Mouse (Mus musculus) embryonic facial prominence, embryonic 11.5 days (tissue): ENCODE data around the gene Unc45b. TPM values are rescaled to one million over a fixed set of nuclear protein-coding genes. Genes with fewer than 3 reads are reported as not detected.

Source experiments
- ATAC-seq: fragments of 200-750 bp; cut with Nextera tagmentation; replicated peaks from 2 replicates; pipeline ENCODE4 v1.8.0; 2017; ENCODE audit warnings: low read depth; ENCODE audit not compliant: insufficient number of reproducible peaks, low FRiP score, low TSS enrichment
- DNase-seq: peaks from one replicate; pipeline ENCODE4 v3.0.0-alpha.2; 2015; ENCODE audit warnings: low spot score
- H3K27ac ChIP-seq: fragments of 300-500 bp; sonication (generic); replicated peaks from 2 replicates; pipeline ENCODE4 v1.5.1; 2014; ENCODE audit warnings: mild to moderate bottlenecking, low read depth, low read length, control low read depth
- H3K27me3 ChIP-seq: fragments of 300-500 bp; sonication (generic); 2 replicates; pipeline ENCODE4 v1.6.1; 2014; ENCODE audit warnings: mild to moderate bottlenecking, low read length, moderate library complexity, mixed read lengths; ENCODE audit not compliant: control insufficient read depth, insufficient read depth
- H3K36me3 ChIP-seq: fragments of 300-500 bp; sonication (generic); replicated peaks from 2 replicates; pipeline ENCODE4 v1.6.1; 2014; ENCODE audit warnings: low read depth, mild to moderate bottlenecking, low read length, moderate library complexity, mixed read lengths; ENCODE audit not compliant: control insufficient read depth, insufficient read depth
- H3K4me1 ChIP-seq: fragments of 300-500 bp; sonication (generic); 2 replicates; pipeline ENCODE4 v1.6.1; 2014; ENCODE audit warnings: low read length, mixed read lengths; ENCODE audit not compliant: control insufficient read depth, insufficient read depth
- H3K4me2 ChIP-seq: fragments of 300-500 bp; sonication (generic); 2 replicates; pipeline ENCODE4 v1.6.1; 2014; ENCODE audit warnings: low read depth, mild to moderate bottlenecking, control low read depth, low read length, moderate library complexity
- H3K4me3 ChIP-seq: fragments of 300-500 bp; sonication (generic); 2 replicates; pipeline ENCODE4 v1.5.1; 2014; ENCODE audit warnings: low read depth, low read length, control low read depth
- H3K9ac ChIP-seq: fragments of 300-500 bp; sonication (generic); replicated peaks from 2 replicates; pipeline ENCODE4 v1.6.1; 2014; ENCODE audit warnings: mild to moderate bottlenecking, control low read depth, low read length
- H3K9me3 ChIP-seq: fragments of 300-500 bp; sonication (generic); replicated peaks from 2 replicates; pipeline ENCODE4 v1.6.1; 2016; ENCODE audit warnings: mild to moderate bottlenecking, low read length, inconsistent platforms, mixed read lengths; ENCODE audit not compliant: control insufficient read depth
- WGBS: fragments of 180-500 bp; shearing (Covaris S2); extraction: QIAGEN DNeasy Blood & Tissue Kit; methylation state at CpG from one replicate; pipeline ENCODE4 v1.1.7; 2014; 5-methylcytosine and 5-hydroxymethylcytosine counted together
- polyA plus RNA-seq: library from polyadenylated mRNA; unstranded; fragments of >200 nt; fragmentation: Nextera tagmentation; extraction: Ambion mirVana; gene quantifications from 2 replicates; pipeline ENCODE4 v1.2.1, GENCODE M21; 2014

Gene Unc45b
- polyA plus RNA-seq, 1 experiment from 2014 or later: 2.6 TPM

DNA sequence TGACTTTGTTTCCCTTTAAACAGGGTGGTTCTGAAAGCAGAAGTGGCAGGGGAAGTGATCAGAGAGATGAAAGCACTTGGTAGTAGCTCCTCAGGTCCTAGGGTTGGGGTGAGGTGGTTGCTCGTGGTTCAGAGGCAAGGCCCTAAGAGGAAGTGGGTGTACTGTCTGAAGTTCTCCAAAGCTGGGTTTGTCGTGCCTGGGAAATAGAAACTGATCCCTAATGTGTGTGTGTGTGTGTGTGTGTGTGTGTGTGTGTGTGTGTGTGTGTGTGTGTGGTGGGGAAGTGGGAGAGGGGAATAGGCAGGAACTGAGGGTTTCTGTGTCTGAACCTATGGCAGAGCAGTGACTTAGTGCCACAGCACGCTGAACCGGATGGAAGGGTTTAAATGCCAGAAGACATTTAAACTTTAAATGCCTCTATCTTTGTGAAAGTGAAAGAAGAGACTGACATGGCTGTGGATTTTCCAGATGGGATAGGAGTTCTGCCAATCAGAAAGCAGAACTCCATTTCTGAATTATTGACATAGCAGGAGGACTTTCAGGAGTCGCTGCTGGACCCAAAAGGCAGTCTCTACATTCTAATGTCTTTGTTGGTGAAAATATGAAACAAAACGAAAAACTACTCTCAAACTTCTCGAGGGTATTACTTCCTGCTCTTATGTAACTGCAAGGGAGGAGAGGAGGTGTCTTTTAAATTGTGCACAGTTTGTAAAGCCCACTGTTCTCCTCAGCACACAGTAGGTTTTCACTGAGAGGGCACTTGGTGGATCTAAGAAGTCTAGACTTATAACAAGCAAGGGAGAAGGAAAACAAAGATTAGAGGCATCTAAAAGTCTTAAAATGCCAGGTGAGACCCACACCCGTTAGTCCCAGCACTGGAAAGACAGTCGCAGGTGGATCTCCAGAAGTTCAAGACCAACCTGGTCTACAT is 42.5 kb downstream of the Unc45b start:
- Histone ChIP-seq H3K27me3 (peaks cover 28% of the 10 kb centered on the region), H3K9me3 (no peaks in the 10 kb centered on the region), H3K4me3 (no peak overlapping the region), H3K4me2 (no peak overlapping the region), H3K36me3 (no peaks in the 10 kb centered on the region), H3K9ac (no peak overlapping the region), H3K4me1 (0 out of 2 replicates have a peak, but pooled peaks cover 2% of the 10 kb centered on the region), H3K27ac (no peak overlapping the region)
- ATAC-seq (no peak), DNase-seq (no peak)
- 69% methylated on average over 9 of the region's 9 CpGs for WGBS

DNA sequence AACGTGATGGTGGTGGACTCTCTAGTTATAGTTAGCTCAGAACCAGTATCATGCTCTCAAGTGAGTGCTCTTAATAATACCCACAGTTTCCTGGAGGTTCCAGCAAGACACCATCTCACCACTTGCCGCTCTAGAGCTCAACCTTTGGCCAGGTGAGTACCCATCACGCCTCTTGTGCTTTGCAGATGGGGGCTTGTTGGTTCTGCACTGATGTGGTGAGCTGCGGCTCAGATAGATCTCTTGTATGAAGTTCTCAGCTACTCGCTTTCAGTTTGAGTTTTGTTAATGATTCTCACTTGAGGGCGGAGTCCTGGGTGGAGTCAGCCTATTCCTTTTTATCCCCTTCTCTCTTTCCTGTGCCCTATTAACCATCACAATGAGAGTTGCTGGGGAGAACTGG is 44.3 kb downstream of the Unc45b start:
- Histone ChIP-seq H3K27me3 (peaks cover 28% of the 10 kb centered on the region), H3K4me1 (0 out of 2 replicates have a peak, but pooled peaks cover 2% of the 10 kb centered on the region), H3K9me3 (no peaks in the 10 kb centered on the region), H3K4me3 (no peak overlapping the region), H3K36me3 (no peaks in the 10 kb centered on the region), H3K4me2 (no peak overlapping the region), H3K27ac (no peak overlapping the region), H3K9ac (no peak overlapping the region)
- 77% methylated on average over 6 of the region's 6 CpGs for WGBS
- DNase-seq (no peak), ATAC-seq (no peak)

DNA sequence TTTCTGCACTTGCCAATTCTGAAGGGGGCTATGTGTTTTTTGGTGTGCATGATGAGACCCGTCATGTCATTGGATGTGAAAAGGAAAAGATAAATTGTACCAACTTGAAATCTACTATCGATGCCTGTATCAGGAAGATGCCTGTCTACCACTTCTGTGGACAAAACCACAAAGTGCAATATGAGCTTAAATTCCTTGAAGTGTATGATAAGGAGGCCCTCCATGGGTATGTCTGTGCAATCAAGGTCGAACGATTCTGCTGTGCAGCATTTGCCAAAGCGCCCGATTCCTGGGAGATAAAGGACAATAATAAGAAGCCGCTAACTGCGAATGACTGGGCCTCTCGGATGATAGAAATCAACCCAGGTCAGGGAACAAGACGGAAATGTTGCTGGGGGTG is 46.6 kb downstream of the Unc45b start:
- no peaks in the 10 kb centered on the region for H3K9me3 ChIP-seq
- 85% methylated on average over 10 of the region's 10 CpGs for WGBS
- no peak overlapping the region for H3K27ac ChIP-seq
- no peak overlapping the region for H3K4me3 ChIP-seq
- no peaks in the 10 kb centered on the region for H3K36me3 ChIP-seq
- H3K4me2 ChIP-seq: no peak overlapping the region
- peaks cover 13% of the 10 kb centered on the region for H3K27me3 ChIP-seq
- ATAC-seq (no peak), DNase-seq (no peak)
- H3K9ac ChIP-seq: no peak overlapping the region
- H3K4me1 ChIP-seq: 0 out of 2 replicates have a peak, but pooled peaks cover under 1% of the 10 kb centered on the region

DNA sequence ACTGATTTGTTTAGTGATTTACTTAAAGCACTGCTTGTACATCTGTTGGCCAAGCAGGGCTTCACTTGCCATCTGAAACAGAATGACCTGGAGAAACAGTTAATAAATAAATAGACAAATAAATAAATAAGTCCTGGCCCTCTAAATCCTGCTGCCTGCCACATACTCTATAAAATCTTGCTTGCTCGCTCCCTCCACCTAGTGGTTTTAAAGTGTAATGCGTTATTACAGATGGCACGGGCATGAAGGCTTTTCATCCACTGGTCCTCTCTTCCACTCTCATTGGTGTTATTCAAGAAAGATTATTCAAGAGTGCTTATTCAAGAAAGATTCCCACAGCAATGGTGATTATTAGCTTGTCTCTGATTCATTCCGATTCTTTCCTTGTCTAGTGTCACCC is 49.3 kb downstream of the Unc45b start:
- Histone ChIP-seq H3K4me2 (no peak overlapping the region), H3K36me3 (no peaks in the 10 kb centered on the region), H3K9me3 (no peaks in the 10 kb centered on the region), H3K4me1 (no peaks in the 10 kb centered on the region), H3K9ac (no peak overlapping the region), H3K27me3 (no peaks in the 10 kb centered on the region), H3K27ac (no peak overlapping the region), H3K4me3 (no peak overlapping the region)
- ATAC-seq: no peak
- 19% methylated on average over 4 of the region's 4 CpGs for WGBS
- peak; percentile 59 for DNase-seq

DNA sequence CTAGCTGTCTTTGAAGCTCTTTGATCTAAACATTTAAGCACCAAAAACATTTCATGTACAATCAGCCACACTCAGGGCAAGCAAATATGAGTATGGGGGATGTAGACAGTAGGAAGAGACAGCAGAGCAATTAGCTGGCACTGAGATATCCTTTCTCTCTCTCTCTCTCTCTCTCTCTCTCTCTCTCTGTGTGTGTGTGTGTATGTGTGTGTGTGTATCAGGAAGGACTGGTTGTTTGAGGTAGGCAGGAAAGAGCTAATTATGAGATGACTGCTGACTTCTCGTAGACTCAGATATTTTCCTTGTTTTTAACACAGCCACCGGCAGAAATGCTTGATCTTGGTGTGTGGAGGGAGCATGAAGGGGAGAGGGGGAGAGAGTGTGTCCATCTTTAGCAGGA is 51.4 kb downstream of the Unc45b start:
- H3K9me3 ChIP-seq: no peaks in the 10 kb centered on the region
- H3K4me3 ChIP-seq: no peak overlapping the region
- H3K4me1 ChIP-seq: no peaks in the 10 kb centered on the region
- H3K36me3 ChIP-seq: no peaks in the 10 kb centered on the region
- no peak for ATAC-seq
- 54% methylated on average over 2 of the region's 2 CpGs for WGBS
- H3K27me3 ChIP-seq: no peaks in the 10 kb centered on the region
- H3K9ac ChIP-seq: no peak overlapping the region
- no peak overlapping the region for H3K4me2 ChIP-seq
- no peak overlapping the region for H3K27ac ChIP-seq
- DNase-seq: no peak

DNA sequence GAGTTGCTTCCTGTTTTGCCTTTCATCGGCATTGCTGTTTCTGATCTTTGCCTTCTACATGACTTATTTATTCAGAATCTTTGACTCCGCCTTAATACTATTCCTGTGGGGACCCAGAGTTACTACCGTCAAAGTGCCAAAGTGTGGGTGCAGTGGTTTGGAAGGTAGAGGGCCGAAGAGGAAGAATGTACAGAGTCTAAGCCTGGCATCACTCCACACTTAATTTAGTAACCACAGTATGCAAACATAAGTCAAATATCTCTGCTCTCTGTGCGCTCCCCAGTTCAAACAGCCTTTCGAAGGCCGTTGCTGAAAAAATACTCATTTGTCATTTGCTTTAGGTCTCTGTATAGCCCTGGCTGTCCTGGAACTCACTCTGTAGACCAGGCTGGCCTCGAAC is 51.9 kb downstream of the Unc45b start:
- H3K36me3 ChIP-seq: no peaks in the 10 kb centered on the region
- no peak overlapping the region for H3K9ac ChIP-seq
- no peaks in the 10 kb centered on the region for H3K9me3 ChIP-seq
- no peak overlapping the region for H3K4me2 ChIP-seq
- H3K4me1 ChIP-seq: no peaks in the 10 kb centered on the region
- 87% methylated on average over 8 of the region's 8 CpGs for WGBS
- no peak for ATAC-seq
- H3K27me3 ChIP-seq: no peaks in the 10 kb centered on the region
- H3K27ac ChIP-seq: no peak overlapping the region
- no peak overlapping the region for H3K4me3 ChIP-seq
- DNase-seq: no peak

DNA sequence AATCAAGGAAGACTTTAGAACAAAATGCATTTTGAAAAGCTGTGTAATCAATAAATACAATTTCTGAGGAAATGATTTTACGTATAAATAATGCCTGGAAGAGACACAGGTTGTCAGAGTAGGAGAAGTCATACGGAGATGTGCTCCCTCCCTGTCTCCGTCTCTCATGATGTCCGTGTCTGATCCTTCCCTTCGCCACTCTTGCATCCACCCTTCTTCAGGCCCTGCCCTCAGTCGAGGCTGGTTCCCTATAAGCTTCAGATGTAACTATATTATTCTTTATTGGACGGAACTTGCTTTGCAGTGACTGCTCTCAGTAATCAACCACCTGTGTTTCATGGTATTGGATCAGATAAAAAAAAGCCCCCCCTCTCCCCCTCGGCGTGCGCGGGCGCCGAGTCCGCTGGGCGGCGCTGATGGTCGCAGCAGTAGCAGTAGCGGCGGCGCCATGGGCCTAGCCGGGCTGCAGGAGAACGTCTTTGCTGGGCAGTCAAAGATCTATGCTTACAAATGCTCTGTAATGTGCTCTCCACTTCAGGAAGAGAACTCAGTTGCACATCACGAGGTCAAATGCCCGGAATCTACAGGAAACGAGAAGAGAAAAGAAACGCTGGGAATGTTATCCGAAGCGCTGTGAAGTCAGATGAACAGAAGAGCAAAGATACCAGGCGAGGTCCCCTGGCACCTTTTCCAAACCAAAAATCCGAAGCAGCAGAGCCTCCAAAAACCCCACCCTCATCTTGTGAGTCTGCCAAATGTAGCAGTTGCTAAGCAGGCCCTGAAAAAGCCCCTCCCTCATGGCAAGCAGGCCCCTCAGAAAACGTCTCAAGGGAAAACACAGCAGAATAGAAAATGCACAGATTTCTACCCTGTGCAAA is 60.6 kb downstream of the Unc45b start:
- no peak overlapping the region for H3K4me3 ChIP-seq
- H3K36me3 ChIP-seq: no peaks in the 10 kb centered on the region
- WGBS: 6% methylated on average over 31 of the region's 31 CpGs
- peak overlapping the region; percentile 25 for H3K4me2 ChIP-seq
- DNase-seq: peak; percentile 74
- H3K27ac ChIP-seq: no peak overlapping the region
- H3K27me3 ChIP-seq: no peaks in the 10 kb centered on the region
- H3K9ac ChIP-seq: no peak overlapping the region
- ATAC-seq: no peak
- no peaks in the 10 kb centered on the region for H3K4me1 ChIP-seq
- H3K9me3 ChIP-seq: no peaks in the 10 kb centered on the region

DNA sequence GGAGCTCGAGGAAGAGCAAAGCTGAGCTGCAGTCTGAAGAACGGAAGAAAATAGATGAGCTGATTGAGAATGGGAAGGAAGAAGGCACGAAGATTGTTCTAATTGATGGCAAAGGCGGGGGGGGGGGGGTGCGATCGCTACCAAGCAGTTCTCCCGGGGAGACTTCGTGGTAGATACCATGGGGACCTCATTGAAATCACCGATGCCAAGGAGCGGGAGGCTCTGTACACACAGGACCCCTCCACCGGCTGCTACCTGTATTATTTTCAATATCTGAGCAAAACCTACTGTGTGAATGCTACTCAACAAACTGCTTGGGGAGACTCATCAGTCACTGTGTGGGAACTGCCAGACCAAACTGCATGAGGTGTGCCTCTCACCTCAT is 61.2 kb downstream of the Unc45b start:
- no peaks in the 10 kb centered on the region for H3K36me3 ChIP-seq
- H3K4me1 ChIP-seq: no peaks in the 10 kb centered on the region
- DNase-seq (no peak), ATAC-seq (no peak)
- no peak overlapping the region for H3K4me3 ChIP-seq
- H3K9me3 ChIP-seq: no peaks in the 10 kb centered on the region
- H3K27me3 ChIP-seq: no peaks in the 10 kb centered on the region
- 77% methylated on average over 7 of the region's 11 CpGs for WGBS
- H3K9ac ChIP-seq: no peak overlapping the region
- no peak overlapping the region; the same call in 1 of the 2 replicates for H3K4me2 ChIP-seq
- no peak overlapping the region for H3K27ac ChIP-seq
